Mouse (Mus musculus) liver, embryonic 16.5 days (tissue): ENCODE results near the gene Sfmbt2. TPM values are rescaled to one million over a fixed set of nuclear protein-coding genes. Genes with fewer than 3 reads are reported as not detected.

Experiments used
- ATAC-seq: fragments of 200-750 bp; cut with Nextera tagmentation; 2 replicates; pipeline ENCODE4 v1.8.0; 2017; ENCODE audit warnings: low read depth, mild to moderate bottlenecking, moderate number of reproducible peaks, moderate library complexity
- H3K27ac ChIP-seq: fragments of 300-500 bp; sonication (generic); 2 replicates; pipeline ENCODE4 v1.5.1; 2014; ENCODE audit warnings: mild to moderate bottlenecking, low read length
- H3K27me3 ChIP-seq: fragments of 300-500 bp; sonication (generic); 2 replicates; pipeline ENCODE4 v1.6.1; 2014; ENCODE audit warnings: low read depth, low read length, mixed read lengths; ENCODE audit not compliant: control insufficient read depth, insufficient read depth
- H3K36me3 ChIP-seq: fragments of 300-500 bp; sonication (generic); 2 replicates; pipeline ENCODE4 v1.6.1; 2014; ENCODE audit warnings: mild to moderate bottlenecking; ENCODE audit not compliant: control insufficient read depth, insufficient read depth
- H3K4me1 ChIP-seq: fragments of 300-500 bp; sonication (generic); 2 replicates; pipeline ENCODE4 v1.6.1; 2014; ENCODE audit warnings: low read depth, low read length, mixed read lengths; ENCODE audit not compliant: control insufficient read depth
- H3K4me2 ChIP-seq: fragments of 300-500 bp; sonication (generic); 2 replicates; pipeline ENCODE4 v1.6.1; 2014; ENCODE audit warnings: low read depth, low read length, mixed read lengths
- H3K4me3 ChIP-seq: fragments of 300-500 bp; sonication (generic); 2 replicates; pipeline ENCODE4 v1.5.1; 2014; ENCODE audit warnings: low read depth, mild to moderate bottlenecking, low read length
- H3K9ac ChIP-seq: fragments of 300-500 bp; sonication (generic); 2 replicates; pipeline ENCODE4 v1.6.1; 2014; ENCODE audit warnings: low read depth, low read length
- H3K9me3 ChIP-seq: fragments of 300-500 bp; sonication (generic); replicated peaks from 2 replicates; pipeline ENCODE4 v1.6.1; 2016; ENCODE audit warnings: low read length; ENCODE audit not compliant: control insufficient read depth
- WGBS: fragments of 180-500 bp; shearing (Covaris S2); extraction: QIAGEN DNeasy Blood & Tissue Kit; methylation state at CpG from one replicate; pipeline ENCODE4 v1.1.7; 2014; ENCODE audit not compliant: insufficient replicate concordance; 5-methylcytosine and 5-hydroxymethylcytosine counted together
- polyA plus RNA-seq: library from polyadenylated mRNA; unstranded; fragments of >200 nt; fragmentation: Nextera tagmentation; extraction: Ambion mirVana; gene quantifications from 2 replicates; pipeline ENCODE4 v1.2.1, GENCODE M21; 2015

The Sfmbt2 gene
- polyA plus RNA-seq = 0.21 and 0.31 TPM in 2 replicates

DNA sequence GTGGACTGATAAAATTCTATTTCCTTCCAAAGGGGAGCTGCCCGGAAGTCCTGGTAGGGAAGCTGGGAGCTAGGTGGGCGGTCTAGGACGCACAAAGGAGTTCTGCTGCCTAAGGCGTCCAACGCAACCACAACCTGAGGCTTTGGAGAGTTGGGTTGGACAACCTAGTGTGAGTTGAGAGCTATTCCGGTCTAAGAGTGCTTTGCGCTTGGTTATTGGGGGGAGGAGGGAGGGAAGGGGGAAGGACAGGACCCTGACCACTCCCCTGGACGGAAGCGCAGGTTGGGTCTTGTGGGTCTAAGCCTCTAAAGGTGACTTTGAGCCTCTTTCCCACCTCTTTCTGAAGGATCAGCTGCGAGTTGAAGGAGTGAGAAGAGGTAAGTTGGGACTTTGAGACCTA lies at the start of gene Sfmbt2:
Gene Sfmbt2, plus strand, starts transcription at position 335 of the 400 bp plus-strand sequence.
- no peaks in the 10 kb centered on the region for H3K9me3 ChIP-seq
- H3K9ac ChIP-seq = no peak within 1 kb of the TSS
- ATAC-seq = no peak
- H3K4me1 ChIP-seq = peaks cover 7% of the 10 kb centered on the region
- 3% methylated on average over 10 of the region's 10 CpGs for WGBS
- peaks cover 66% of the 10 kb centered on the region for H3K27me3 ChIP-seq
- H3K27ac ChIP-seq = no peak within 1 kb of the TSS
- no peaks in the 10 kb centered on the region for H3K36me3 ChIP-seq
- no peak within 1 kb of the TSS for H3K4me2 ChIP-seq
- no peak within 1 kb of the TSS for H3K4me3 ChIP-seq

DNA sequence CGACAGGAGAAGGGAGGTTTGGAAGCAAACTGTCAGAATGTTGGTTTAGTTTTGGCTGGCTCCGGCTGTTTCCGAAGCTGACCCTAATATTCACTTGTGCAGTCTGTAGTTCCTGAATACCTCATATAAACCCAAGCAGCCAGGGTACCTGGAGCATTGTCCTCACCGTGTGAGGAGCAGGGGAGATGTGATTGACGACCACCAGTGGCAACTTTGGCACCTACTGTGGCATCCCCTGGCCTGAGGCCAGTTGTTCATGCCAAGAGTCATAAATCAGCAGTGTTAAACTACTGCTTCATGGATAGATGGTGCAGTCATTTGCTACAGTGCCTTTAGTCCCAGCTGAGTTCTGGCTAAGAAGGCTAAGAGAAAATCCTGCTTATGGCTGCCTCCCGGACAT lies 49.2 kb upstream of the Sfmbt2 start:
- 56% methylated on average over 6 of the region's 6 CpGs for whole genome bisulfite sequencing
- no peaks in the 10 kb centered on the region for H3K9me3 ChIP-seq
- H3K27ac ChIP-seq = no peak overlapping the region
- H3K4me2 ChIP-seq = no peak overlapping the region
- no peaks in the 10 kb centered on the region for H3K36me3 ChIP-seq
- H3K4me3 ChIP-seq = no peak overlapping the region
- H3K9ac ChIP-seq = no peak overlapping the region
- H3K4me1 ChIP-seq = no peaks in the 10 kb centered on the region
- ATAC-seq = no peak
- H3K27me3 ChIP-seq = no peaks in the 10 kb centered on the region

DNA sequence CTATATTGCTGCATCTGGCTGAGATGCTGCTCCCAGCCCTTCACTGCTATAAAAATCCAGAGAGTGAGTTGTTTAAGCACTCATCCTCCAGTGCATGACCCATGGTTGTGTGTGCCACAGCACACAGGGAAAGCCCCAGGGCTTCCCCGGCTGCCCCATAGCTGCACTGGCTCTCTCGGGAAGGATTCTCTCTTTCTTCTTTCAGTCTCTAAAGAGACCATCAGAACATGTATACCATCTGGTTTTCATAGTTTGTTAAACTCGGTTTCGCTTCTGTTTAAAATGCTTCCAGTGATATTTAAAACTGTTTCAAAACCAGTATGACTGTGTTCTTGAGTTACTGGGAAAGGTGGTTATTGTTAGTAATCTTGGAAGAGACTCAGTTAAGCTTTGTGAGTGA lies 47.1 kb upstream of the Sfmbt2 start:
- Histone ChIP-seq H3K9ac (no peak overlapping the region), H3K4me3 (no peak overlapping the region), H3K4me1 (no peaks in the 10 kb centered on the region), H3K9me3 (no peaks in the 10 kb centered on the region), H3K27me3 (no peaks in the 10 kb centered on the region), H3K4me2 (no peak overlapping the region), H3K27ac (no peak overlapping the region), H3K36me3 (no peaks in the 10 kb centered on the region)
- 63% methylated on average over 4 of the region's 4 CpGs for WGBS
- no peak for ATAC-seq

DNA sequence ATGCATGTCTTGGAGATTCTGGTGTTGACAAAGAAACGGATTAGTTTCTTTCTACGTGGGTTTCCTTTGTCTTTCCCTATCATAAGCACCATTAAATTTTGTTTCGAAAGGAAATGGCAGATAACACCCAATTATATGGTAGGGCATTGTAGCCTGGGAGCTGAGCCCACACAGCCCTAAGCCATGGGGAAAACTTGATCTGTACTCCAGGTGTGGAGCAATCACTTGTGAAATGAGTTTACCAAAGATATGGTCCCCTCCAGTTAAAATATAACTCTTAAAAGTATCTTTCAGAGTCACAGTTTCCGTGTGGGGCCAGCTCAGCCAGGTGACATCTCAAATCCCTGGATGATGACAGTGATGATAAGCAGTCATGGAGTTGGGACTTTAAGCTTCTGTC lies 45.3 kb upstream of the Sfmbt2 start:
- H3K36me3 ChIP-seq = no peaks in the 10 kb centered on the region
- H3K9me3 ChIP-seq = no peaks in the 10 kb centered on the region
- ATAC-seq = no peak
- no peaks in the 10 kb centered on the region for H3K4me1 ChIP-seq
- no peak overlapping the region for H3K4me3 ChIP-seq
- H3K27me3 ChIP-seq = no peaks in the 10 kb centered on the region
- no peak overlapping the region for H3K27ac ChIP-seq
- H3K9ac ChIP-seq = no peak overlapping the region
- WGBS = 50% methylated on average over 4 of the region's 4 CpGs
- no peak overlapping the region for H3K4me2 ChIP-seq

DNA sequence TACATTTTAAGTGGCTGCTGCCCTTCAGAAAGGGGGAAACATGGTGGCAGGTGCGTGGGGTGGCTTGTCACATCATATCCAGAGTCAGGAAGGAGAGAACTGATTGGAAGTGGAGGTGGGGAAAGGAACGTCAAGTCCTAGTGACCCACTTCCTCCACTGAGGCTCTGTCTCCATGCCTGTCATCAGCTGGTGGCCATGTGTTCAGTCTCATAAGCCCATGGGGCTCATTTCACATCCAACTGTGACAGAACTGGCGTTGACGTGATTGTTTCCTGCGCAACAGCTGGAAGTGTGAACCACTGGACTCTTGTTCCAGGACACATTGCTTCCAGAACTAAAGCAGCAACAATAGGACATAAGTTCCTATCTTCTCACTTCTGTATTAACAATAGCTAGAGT lies 40.1 kb upstream of the Sfmbt2 start:
- Histone ChIP-seq H3K27me3 (no peaks in the 10 kb centered on the region), H3K36me3 (no peaks in the 10 kb centered on the region), H3K27ac (no peak overlapping the region), H3K9me3 (no peaks in the 10 kb centered on the region), H3K4me2 (no peak overlapping the region), H3K4me3 (no peak overlapping the region), H3K9ac (no peak overlapping the region), H3K4me1 (no peaks in the 10 kb centered on the region)
- no peak for ATAC-seq
- 59% methylated on average over 5 of the region's 5 CpGs for WGBS

DNA sequence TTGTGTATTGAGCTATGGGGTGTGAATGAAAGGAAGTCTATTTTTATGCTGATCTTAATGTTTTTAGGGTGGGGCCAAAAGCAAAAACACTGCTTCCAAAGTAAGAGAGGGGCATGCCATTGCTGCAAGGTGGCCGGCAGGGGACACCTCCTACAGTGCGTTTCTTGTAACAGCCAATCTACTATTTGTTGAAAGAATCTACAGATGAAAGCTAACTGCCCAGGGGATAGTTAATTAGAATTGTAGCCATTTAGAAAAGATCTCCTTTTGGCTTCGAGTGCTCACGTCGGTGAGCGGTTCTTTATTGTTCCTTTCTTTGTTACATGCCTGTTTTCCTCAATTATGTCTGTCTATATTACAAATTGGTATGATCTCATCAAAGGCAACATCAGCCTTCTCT lies 36.0 kb upstream of the Sfmbt2 start:
- WGBS = 42% methylated on average over 6 of the region's 6 CpGs
- ATAC-seq = no peak

DNA sequence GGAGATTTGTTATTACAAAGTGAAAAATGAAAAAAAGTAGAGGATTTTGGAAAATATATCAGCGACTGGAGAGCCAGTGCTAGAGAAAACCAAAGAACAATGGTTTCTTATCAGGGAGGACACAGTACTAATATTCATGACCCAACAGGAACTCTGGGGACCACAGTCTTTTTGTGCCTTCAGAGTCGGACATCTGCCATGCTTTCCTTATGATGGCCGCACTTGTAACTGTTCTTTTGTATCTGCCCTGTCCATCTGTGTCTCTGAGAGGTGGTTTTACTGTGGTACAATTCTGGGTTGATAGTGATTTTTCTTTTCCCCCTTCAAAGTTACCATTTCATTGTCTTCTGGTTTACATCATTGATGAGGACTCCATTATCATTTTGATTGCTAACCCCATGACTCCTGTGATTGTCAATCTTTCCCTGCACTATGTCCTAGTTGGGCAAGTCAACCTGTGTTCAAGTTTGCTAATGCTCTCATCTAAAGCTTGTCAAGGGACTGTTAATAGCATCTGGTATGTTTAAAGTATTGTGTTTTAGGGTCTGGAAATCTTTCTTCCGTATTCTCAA lies 35.2 kb upstream of the Sfmbt2 start:
- ATAC-seq = no peak
- no peak overlapping the region for H3K27ac ChIP-seq
- no peaks in the 10 kb centered on the region for H3K9me3 ChIP-seq
- H3K4me2 ChIP-seq = no peak overlapping the region
- no peak overlapping the region for H3K4me3 ChIP-seq
- no peaks in the 10 kb centered on the region for H3K36me3 ChIP-seq
- 23% methylated on average over 4 of the region's 4 CpGs for WGBS
- no peaks in the 10 kb centered on the region for H3K27me3 ChIP-seq
- no peak overlapping the region for H3K9ac ChIP-seq
- H3K4me1 ChIP-seq = no peaks in the 10 kb centered on the region

More for the DNA sequence above, 36.0 kb upstream of the Sfmbt2 start:
- Histone ChIP-seq H3K4me3 (no peak overlapping the region), H3K36me3 (no peaks in the 10 kb centered on the region), H3K4me2 (no peak overlapping the region), H3K9ac (no peak overlapping the region), H3K4me1 (no peaks in the 10 kb centered on the region), H3K27me3 (no peaks in the 10 kb centered on the region), H3K9me3 (no peaks in the 10 kb centered on the region), H3K27ac (no peak overlapping the region)

DNA sequence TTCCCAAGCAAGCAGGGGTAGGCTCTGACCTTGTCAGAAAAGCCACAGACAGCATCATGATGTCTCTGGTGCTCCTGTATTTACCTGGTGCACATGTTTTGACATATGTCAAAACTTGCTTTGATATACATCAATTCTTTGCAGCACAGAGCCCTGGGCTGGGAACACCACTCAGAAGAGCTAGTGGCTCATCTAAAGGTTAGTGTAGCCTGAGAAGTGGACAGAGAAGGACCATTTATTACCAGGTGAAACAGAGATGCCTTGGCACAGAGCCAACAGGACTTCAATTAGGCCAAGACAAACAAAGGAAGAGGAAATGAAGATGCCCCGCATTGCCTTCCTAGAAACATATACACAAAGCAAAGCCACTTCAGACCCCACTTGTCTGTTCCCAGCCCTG lies 30.3 kb upstream of the Sfmbt2 start:
- Histone ChIP-seq H3K9ac (no peak overlapping the region), H3K4me3 (no peak overlapping the region), H3K36me3 (no peaks in the 10 kb centered on the region), H3K27me3 (no peaks in the 10 kb centered on the region), H3K9me3 (no peaks in the 10 kb centered on the region), H3K27ac (no peak overlapping the region), H3K4me2 (no peak overlapping the region), H3K4me1 (no peaks in the 10 kb centered on the region)
- no peak for ATAC-seq
- WGBS = 44% methylated on average over 1 of the region's 1 CpGs

DNA sequence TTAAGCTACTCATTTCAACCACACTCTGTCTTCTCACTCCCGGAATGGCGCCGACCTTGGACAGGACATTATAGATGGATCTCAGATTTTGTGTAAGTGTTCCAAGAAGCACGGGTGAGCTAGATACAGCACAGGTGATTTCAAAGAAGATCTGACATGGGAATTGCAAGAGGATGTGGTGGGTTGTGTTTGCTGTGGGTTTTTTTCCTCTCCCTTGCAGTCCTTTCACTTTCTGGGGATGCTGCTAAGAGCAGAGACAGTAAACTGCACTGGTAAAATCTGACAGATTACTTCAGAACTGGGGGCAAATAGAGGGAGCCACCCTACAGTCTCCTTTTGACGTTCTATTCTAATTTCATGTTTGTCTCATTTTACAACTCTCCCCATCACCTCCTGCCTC lies 26.8 kb upstream of the Sfmbt2 start:
- Histone ChIP-seq H3K27ac (no peak overlapping the region), H3K4me2 (no peak overlapping the region), H3K36me3 (no peaks in the 10 kb centered on the region), H3K4me3 (no peak overlapping the region), H3K27me3 (no peaks in the 10 kb centered on the region), H3K9me3 (no peaks in the 10 kb centered on the region), H3K4me1 (no peaks in the 10 kb centered on the region), H3K9ac (no peak overlapping the region)
- no peak for ATAC-seq
- WGBS = 68% methylated on average over 5 of the region's 5 CpGs
